Mouse (Mus musculus): ENCODE measurements around the gene Lsm11. TPM values are rescaled to one million over a fixed set of nuclear protein-coding genes. Genes with fewer than 3 reads are reported as not detected.

Lsm11 gene
- total and polyA plus RNA-seq, 3 experiments, result 4.4 to 24.1 (median 6.7) TPM

GRCm38 (mm10) chr11:45955127-45955627 lies 10.4 kb upstream of the Lsm11 start, which contains the start of gene Thg1l:
TSS of gene Thg1l (minus strand) at chr11:45955494.
- ATAC-seq (ENCODE audit: extremely low read depth, insufficient number of reproducible peaks, low FRiP score, poor library complexity, severe bottlenecking) (peak; percentile 95), DNase-seq (ENCODE audit: low spot score) (peak; percentile 78)
- H3K36me3 ChIP-seq (replicated peaks), result peaks cover 37% of the 10 kb centered on the region
- H3K4me1 ChIP-seq (ENCODE audit: insufficient read depth, low read depth, low read length), result peaks cover 15% of the 10 kb centered on the region
- peak within 1 kb of the TSS; percentile 79 for H3K4me3 ChIP-seq (ENCODE audit: low read depth, low read length)
- no peaks in the 10 kb centered on the region for H3K9me3 ChIP-seq (replicated peaks)
- no peak for TF ChIP-seq CTCF (IDR thresholded peaks at IDR 0.05; ENCODE audit: low read depth, low read length)
- no peak for TF ChIP-seq GATA2 (IDR thresholded peaks at IDR 0.05; ENCODE audit: borderline replicate concordance, low read depth, low read length)
- no peak for TF ChIP-seq GATA1 (IDR thresholded peaks at IDR 0.05; ENCODE audit: borderline replicate concordance, low read length)
- no peak for TF ChIP-seq POLR2AphosphoS5 (IDR thresholded peaks at IDR 0.05; ENCODE audit: insufficient replicate concordance, low read depth, low read length)
- no peak for TF ChIP-seq TAL1 (conservative IDR thresholded peaks at IDR 0.05; ENCODE audit: low read depth, low read length)
- H3K27me3 ChIP-seq (ENCODE audit: insufficient read depth, low read length), result no peaks in the 10 kb centered on the region

- no peak overlapping the region for H3K4me3 ChIP-seq (ENCODE audit: low read depth, low read length)
- no peaks in the 10 kb centered on the region for H3K27me3 ChIP-seq (ENCODE audit: insufficient read depth, low read length)
- no peak for DNase-seq (ENCODE audit: low spot score)
- no peak for TF ChIP-seq POLR2AphosphoS5 (IDR thresholded peaks at IDR 0.05; ENCODE audit: insufficient replicate concordance, low read depth, low read length)
- no peak for TF ChIP-seq TAL1 (conservative IDR thresholded peaks at IDR 0.05; ENCODE audit: low read depth, low read length)
- no peak for TF ChIP-seq CTCF (IDR thresholded peaks at IDR 0.05; ENCODE audit: low read depth, low read length)
- no peak for TF ChIP-seq GATA2 (IDR thresholded peaks at IDR 0.05; ENCODE audit: borderline replicate concordance, low read depth, low read length)
- no peak for TF ChIP-seq GATA1 (IDR thresholded peaks at IDR 0.05; ENCODE audit: borderline replicate concordance, low read length)
- H3K9me3 ChIP-seq (replicated peaks), result no peaks in the 10 kb centered on the region
- no peak for ATAC-seq (ENCODE audit: extremely low read depth, insufficient number of reproducible peaks, low FRiP score, poor library complexity, severe bottlenecking)
- peaks cover 63% of the 10 kb centered on the region for H3K36me3 ChIP-seq (replicated peaks)
- peaks cover 21% of the 10 kb centered on the region for H3K4me1 ChIP-seq (ENCODE audit: insufficient read depth, low read depth, low read length)
Observed at GRCm38 (mm10) chr11:45947491-45947890, 2.8 kb upstream of the Lsm11 start.

GRCm38 (mm10) chr11:45946796-45947195 lies 2.1 kb upstream of the Lsm11 start:
- Histone ChIP-seq H3K9me3 (replicated peaks) (no peaks in the 10 kb centered on the region), H3K4me3 (ENCODE audit: low read depth, low read length) (no peak overlapping the region), H3K27me3 (ENCODE audit: insufficient read depth, low read length) (no peaks in the 10 kb centered on the region), H3K4me1 (ENCODE audit: insufficient read depth, low read depth, low read length) (peaks cover 23% of the 10 kb centered on the region), H3K36me3 (replicated peaks) (peaks cover 63% of the 10 kb centered on the region)
- TF ChIP-seq GATA1 (IDR thresholded peaks at IDR 0.05; ENCODE audit: borderline replicate concordance, low read length) (no peak), CTCF (IDR thresholded peaks at IDR 0.05; ENCODE audit: low read depth, low read length) (no peak), POLR2AphosphoS5 (IDR thresholded peaks at IDR 0.05; ENCODE audit: insufficient replicate concordance, low read depth, low read length) (no peak), GATA2 (IDR thresholded peaks at IDR 0.05; ENCODE audit: borderline replicate concordance, low read depth, low read length) (no peak), TAL1 (conservative IDR thresholded peaks at IDR 0.05; ENCODE audit: low read depth, low read length) (no peak)
- DNase-seq (ENCODE audit: low spot score) (no peak), ATAC-seq (ENCODE audit: extremely low read depth, insufficient number of reproducible peaks, low FRiP score, poor library complexity, severe bottlenecking) (no peak)

DNA sequence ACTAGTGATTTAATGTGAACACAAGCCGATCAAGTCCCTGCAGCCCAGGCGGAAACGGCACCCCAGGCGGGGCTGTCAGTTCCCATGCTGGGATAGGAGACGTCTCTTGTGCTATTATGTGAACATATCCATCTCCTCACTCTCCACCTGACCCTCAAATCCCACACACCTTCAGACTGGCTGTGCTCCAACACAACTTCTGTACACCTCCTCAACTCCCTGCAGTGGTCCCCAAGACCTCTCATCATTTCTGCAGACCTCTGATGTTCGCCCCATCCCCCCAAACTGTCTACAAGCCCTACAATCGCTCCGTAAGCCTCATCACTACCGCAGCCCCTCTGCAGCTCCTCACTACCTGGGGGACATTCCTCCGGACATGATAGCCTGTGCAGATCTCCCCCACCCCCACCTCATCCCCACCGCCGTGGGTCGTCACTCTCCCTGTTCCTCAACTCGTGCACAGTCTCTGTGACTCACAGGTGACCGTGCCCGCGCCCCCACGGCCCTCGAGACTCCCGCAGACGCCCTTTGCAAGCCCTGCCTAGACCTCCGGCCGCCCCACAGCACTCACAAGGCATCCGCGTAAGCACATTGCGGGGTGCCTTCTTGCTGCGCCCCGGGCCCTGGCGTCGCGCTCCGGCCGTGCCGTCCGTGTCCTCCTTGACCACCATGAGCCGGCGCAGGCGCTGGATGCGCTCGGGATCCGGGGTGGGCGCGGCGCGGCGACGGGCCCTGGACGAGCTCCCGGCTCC lies 668 bp downstream of the Lsm11 start:
- H3K4me3 ChIP-seq (ENCODE audit: low read depth, low read length), result peak overlapping the region; percentile 92
- H3K36me3 ChIP-seq (replicated peaks), result peaks cover 63% of the 10 kb centered on the region
- DNase-seq (ENCODE audit: low spot score) (peak; percentile 41), ATAC-seq (ENCODE audit: extremely low read depth, insufficient number of reproducible peaks, low FRiP score, poor library complexity, severe bottlenecking) (no peak)
- H3K9me3 ChIP-seq (replicated peaks), result no peaks in the 10 kb centered on the region
- no peak for TF ChIP-seq TAL1 (conservative IDR thresholded peaks at IDR 0.05; ENCODE audit: low read depth, low read length)
- no peak for TF ChIP-seq GATA2 (IDR thresholded peaks at IDR 0.05; ENCODE audit: borderline replicate concordance, low read depth, low read length)
- TF ChIP-seq GATA1 (IDR thresholded peaks at IDR 0.05; ENCODE audit: borderline replicate concordance, low read length), result no peak
- no peak for TF ChIP-seq CTCF (IDR thresholded peaks at IDR 0.05; ENCODE audit: low read depth, low read length)
- TF ChIP-seq POLR2AphosphoS5 (IDR thresholded peaks at IDR 0.05; ENCODE audit: insufficient replicate concordance, low read depth, low read length), result no peak
- H3K4me1 ChIP-seq (ENCODE audit: insufficient read depth, low read depth, low read length), result peaks cover 35% of the 10 kb centered on the region
- no peaks in the 10 kb centered on the region for H3K27me3 ChIP-seq (ENCODE audit: insufficient read depth, low read length)

- H3K27me3 ChIP-seq (ENCODE audit: insufficient read depth, low read length), result no peaks in the 10 kb centered on the region
- peak overlapping the region; percentile 92; the same call in 1 of the 2 replicates for H3K4me3 ChIP-seq (ENCODE audit: low read depth, low read length)
- no peak for TF ChIP-seq CTCF (IDR thresholded peaks at IDR 0.05; ENCODE audit: low read depth, low read length)
- peaks cover 61% of the 10 kb centered on the region for H3K36me3 ChIP-seq (replicated peaks)
- ATAC-seq (ENCODE audit: extremely low read depth, insufficient number of reproducible peaks, low FRiP score, poor library complexity, severe bottlenecking) (no peak), DNase-seq (ENCODE audit: low spot score) (no peak)
- peaks cover 35% of the 10 kb centered on the region for H3K4me1 ChIP-seq (ENCODE audit: insufficient read depth, low read depth, low read length)
- no peaks in the 10 kb centered on the region for H3K9me3 ChIP-seq (replicated peaks)
Observed at GRCm38 (mm10) chr11:45943108-45943705, 1.5 kb downstream of the Lsm11 start.

DNA sequence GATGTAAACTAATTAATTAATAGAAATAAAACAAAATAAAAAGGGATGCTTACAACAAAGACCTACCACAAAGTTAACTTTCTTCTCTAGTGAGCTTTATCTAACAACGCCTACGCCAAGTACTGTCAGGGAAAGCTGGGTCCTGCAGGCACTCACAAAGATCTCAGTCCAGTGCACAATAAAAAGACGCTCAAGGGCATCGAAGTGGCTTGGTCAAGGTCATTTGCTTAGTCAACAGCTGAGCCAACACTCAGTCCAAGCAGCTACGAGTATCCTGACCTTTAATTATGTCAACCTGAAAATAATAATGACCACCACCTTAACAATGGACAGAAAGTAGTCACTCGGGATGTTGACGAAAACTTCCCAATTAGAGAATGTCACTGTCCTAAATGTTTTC lies 2.5 kb downstream of the Lsm11 start:
- Histone ChIP-seq H3K36me3 (replicated peaks) (peaks cover 58% of the 10 kb centered on the region), H3K27me3 (ENCODE audit: insufficient read depth, low read length) (no peaks in the 10 kb centered on the region), H3K4me3 (ENCODE audit: low read depth, low read length) (no peak overlapping the region), H3K4me1 (ENCODE audit: insufficient read depth, low read depth, low read length) (peaks cover 35% of the 10 kb centered on the region), H3K9me3 (replicated peaks) (no peaks in the 10 kb centered on the region)
- no peak for ATAC-seq (ENCODE audit: extremely low read depth, insufficient number of reproducible peaks, low FRiP score, poor library complexity, severe bottlenecking)
- no peak for DNase-seq (ENCODE audit: low spot score)
- TF ChIP-seq GATA2 (IDR thresholded peaks at IDR 0.05; ENCODE audit: borderline replicate concordance, low read depth, low read length), result no peak
- no peak for TF ChIP-seq GATA1 (IDR thresholded peaks at IDR 0.05; ENCODE audit: borderline replicate concordance, low read length)
- no peak for TF ChIP-seq TAL1 (conservative IDR thresholded peaks at IDR 0.05; ENCODE audit: low read depth, low read length)
- no peak for TF ChIP-seq CTCF (IDR thresholded peaks at IDR 0.05; ENCODE audit: low read depth, low read length)
- TF ChIP-seq POLR2AphosphoS5 (IDR thresholded peaks at IDR 0.05; ENCODE audit: insufficient replicate concordance, low read depth, low read length), result no peak
